In the genomic region with DNA sequence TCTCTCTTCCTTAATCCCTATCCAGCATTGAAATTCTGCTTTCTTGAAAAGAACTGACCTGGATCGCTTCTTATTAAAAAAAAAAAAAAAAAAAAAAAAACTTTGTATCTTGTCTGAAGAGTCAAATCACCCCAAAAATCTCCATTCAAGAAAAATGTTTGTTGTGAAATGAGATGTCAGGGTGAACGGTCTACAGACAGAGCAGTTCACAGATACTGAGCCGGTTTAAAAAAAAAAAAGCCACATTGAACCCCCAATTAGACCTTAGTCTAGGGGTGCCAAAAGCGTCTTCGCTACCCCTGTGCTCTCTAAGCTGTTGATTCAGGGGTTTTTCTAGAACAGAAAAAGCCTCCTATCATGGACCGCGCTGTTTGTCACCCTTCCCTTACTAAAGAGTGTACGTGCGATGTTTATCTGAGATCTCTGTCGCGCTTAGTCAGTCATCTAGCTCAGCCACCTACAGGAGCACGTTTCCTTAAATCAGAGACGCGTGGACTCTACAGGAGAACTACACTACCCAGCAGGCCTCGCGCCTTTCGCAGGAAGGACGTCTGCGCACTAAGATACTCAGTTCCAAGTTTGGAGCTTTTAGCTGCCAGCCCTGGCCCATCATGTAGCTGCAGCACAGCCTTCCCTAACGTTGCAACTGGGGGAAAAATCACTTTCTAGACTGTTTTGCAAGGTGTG, we compare ENCODE assay signal across 8 mouse cellular contexts. TPM values are rescaled to one million over a fixed set of nuclear protein-coding genes. Genes with fewer than 3 reads are reported as not detected.
DNase-seq lines count a peak whose midpoint lies in the region; ATAC-seq lines count a peak whose summit lies in the region.

Gene Map2k6, plus strand, starts transcription at position 570 of the 687 bp plus-strand sequence.

- WGBS in heart, embryonic 11.5 days (ENCODE audit: insufficient replicate concordance) = 8% methylated on average over 20 of the region's 20 CpGs
- WGBS in kidney, embryonic 15.5 days = 9% methylated on average over 20 of the region's 20 CpGs

- peaks cover 6% of the 10 kb centered on the region; the same call in 1 of the 2 replicates for H3K4me1 ChIP-seq in heart, embryonic 11.5 days (ENCODE audit: control insufficient read depth, insufficient read depth, low read length)
- peaks cover 37% of the 10 kb centered on the region for H3K4me1 ChIP-seq in kidney, embryonic 15.5 days

- H3K9ac ChIP-seq in heart, embryonic 11.5 days (ENCODE audit: low read depth, low read length) = peak within 1 kb of the TSS; percentile 63
- peak within 1 kb of the TSS; percentile 45 for H3K9ac ChIP-seq in kidney, embryonic 15.5 days

- H3K9me3 ChIP-seq in heart, embryonic 11.5 days (replicated peaks; ENCODE audit: control insufficient read depth, low read length) = no peaks in the 10 kb centered on the region
- H3K9me3 ChIP-seq in kidney, embryonic 15.5 days (replicated peaks) = no peaks in the 10 kb centered on the region

- H3K4me2 ChIP-seq in heart, embryonic 11.5 days = peak within 1 kb of the TSS; percentile 71
- H3K4me2 ChIP-seq in kidney, embryonic 15.5 days = peak within 1 kb of the TSS; percentile 71

- H3K4me3 ChIP-seq in heart, embryonic 11.5 days (ENCODE audit: low read depth, low read length) = peak within 1 kb of the TSS; percentile 67
- H3K4me3 ChIP-seq in kidney, embryonic 15.5 days (replicated peaks) = peak within 1 kb of the TSS; percentile 65

- peak; percentile 83 for ATAC-seq in erythroid progenitor cell, adult 5-6 weeks (replicated peaks; ENCODE audit: low FRiP score, poor library complexity, severe bottlenecking)
- peak; percentile 86 for ATAC-seq in heart, embryonic 11.5 days (replicated peaks; ENCODE audit: insufficient number of reproducible peaks, low FRiP score, low TSS enrichment)
- peak; percentile 98 for ATAC-seq in kidney, embryonic 15.5 days (replicated peaks; ENCODE audit: low FRiP score)

- H3K27me3 ChIP-seq in heart, embryonic 11.5 days (ENCODE audit: control insufficient read depth, insufficient read depth, low read length) = no peaks in the 10 kb centered on the region
- no peaks in the 10 kb centered on the region for H3K27me3 ChIP-seq in kidney, embryonic 15.5 days

- no peaks in the 10 kb centered on the region for H3K36me3 ChIP-seq in heart, embryonic 11.5 days (ENCODE audit: control insufficient read depth, insufficient read depth, low read length)
- no peaks in the 10 kb centered on the region for H3K36me3 ChIP-seq in kidney, embryonic 15.5 days

- no peak within 1 kb of the TSS for H3K27ac ChIP-seq in heart, embryonic 11.5 days (ENCODE audit: low read depth, low read length)
- peak within 1 kb of the TSS; percentile 69; the same call in 1 of the 2 replicates for H3K27ac ChIP-seq in kidney, embryonic 15.5 days

- DNase-seq in CD4-positive helper T cell, adult 2 months (ENCODE audit: low read depth, low spot score) = peak; percentile 91
- DNase-seq in brain, embryonic 18.5 days (ENCODE audit: low read depth, low spot score) = peak; percentile 78
- peak; percentile 78 for DNase-seq in liver
- DNase-seq in monocyte, adult 2 months (ENCODE audit: low read depth in 1 of 2, low spot score in 2 of 2) = peak; percentile 36 to 58
- peak; percentile 43 to 60 for DNase-seq in spleen, postnatal 14 days (ENCODE audit: low spot score in 2 of 2)

RNA-seq across cellular contexts. Expression of gene Map2k6, which starts in this region (rescaled TPM):
- 4.2 and 4.7 TPM in 2 replicates for total RNA-seq in erythroid progenitor cell, adult 5-6 weeks (2015; ENCODE audit: low replicate concordance)
- total RNA-seq in erythroid progenitor cell, adult 5-6 weeks (2017; ENCODE audit: low replicate concordance) = 0.77 TPM in 1 of 2 replicates, not detected in the other
- 16.7 and 17.5 TPM in 2 replicates for polyA plus RNA-seq in heart, embryonic 11.5 days (2014; fragmentation: Nextera tagmentation; extraction: Ambion mirVana)
- polyA plus RNA-seq in kidney, embryonic 15.5 days (2015; fragmentation: Nextera tagmentation; extraction: Ambion mirVana) = 21.9 and 22.9 TPM in 2 replicates
